Mouse (Mus musculus) CH12.LX (cell line): ENCODE measurements around the gene Agl. TPM values are rescaled to one million over a fixed set of nuclear protein-coding genes. Genes with fewer than 3 reads are reported as not detected.

Experiments used
- DNase-seq: peaks from one replicate; pipeline ENCODE4 v3.0.0-alpha.2; 2013; ENCODE audit errors: extremely low read depth
- H3K27ac ChIP-seq: 2 replicates; pipeline ENCODE4 v1.5.1; 2012; ENCODE audit warnings: low read depth, mild to moderate bottlenecking, control low read depth, moderate library complexity; ENCODE audit not compliant: insufficient read depth
- H3K27me3 ChIP-seq: replicated peaks from 2 replicates; pipeline ENCODE3; 2012; ENCODE audit warnings: inconsistent platforms
- H3K36me3 ChIP-seq, 2 experiments: replicated peaks in 1 of 2; 2 replicates each; pipeline versions ENCODE3 to v1.6.1; 2012; ENCODE audit warnings: inconsistent platforms in 1 of 2, low read length in 1 of 2, mild to moderate bottlenecking in 1 of 2, mixed read lengths in 1 of 2, moderate library complexity in 1 of 2; ENCODE audit not compliant: control insufficient read depth in 1 of 2, insufficient read depth in 1 of 2
- H3K4me1 ChIP-seq, 2 experiments: 2 replicates each; pipeline ENCODE4 v1.6.1; 2012; ENCODE audit warnings: inconsistent platforms in 1 of 2, moderate library complexity in 1 of 2; ENCODE audit not compliant: insufficient read depth in 2 of 2, control insufficient read depth in 1 of 2
- H3K4me2 ChIP-seq: 2 replicates; pipeline ENCODE4 v1.6.1; 2012; ENCODE audit warnings: low read depth, mild to moderate bottlenecking, control low read depth; ENCODE audit not compliant: poor library complexity, insufficient read depth, severe bottlenecking
- H3K4me3 ChIP-seq, 3 experiments: fragments of 150-350 bp in 1 of 3; sonication (generic) in 1 of 3; replicated peaks in 1 of 3; 2 replicates each; pipeline versions ENCODE3 to v1.5.1; 2011 to 2012; ENCODE audit warnings: low read depth in 2 of 3, low read length in 2 of 3, mild to moderate bottlenecking in 2 of 3, moderate library complexity in 2 of 3, control low read depth in 1 of 3, improper control_type of control experiment in 1 of 3, inconsistent platforms in 1 of 3, mixed read lengths in 1 of 3; ENCODE audit not compliant: poor library complexity in 1 of 3
- H3K79me2 ChIP-seq: replicated peaks from 2 replicates; pipeline ENCODE4 v1.6.1; 2012; ENCODE audit warnings: mild to moderate bottlenecking, moderate library complexity; ENCODE audit not compliant: control insufficient read depth, poor library complexity, insufficient read depth, severe bottlenecking; ENCODE audit errors: extremely low read depth
- H3K9ac ChIP-seq: 2 replicates; pipeline ENCODE4 v1.6.1; 2012; ENCODE audit warnings: low read depth, mild to moderate bottlenecking, control low read depth, moderate library complexity; ENCODE audit not compliant: insufficient read depth
- H3K9me3 ChIP-seq: replicated peaks from 2 replicates; pipeline ENCODE3; 2012; ENCODE audit warnings: low read length, inconsistent platforms, mixed read lengths
- CHD2 ChIP-seq: IDR thresholded peaks from 2 replicates; pipeline ENCODE4 v1.6.1; 2011; ENCODE audit warnings: low read length, improper control_type of control experiment
- E2F4 ChIP-seq: IDR thresholded peaks from 2 replicates; pipeline ENCODE4 v1.6.1; 2011; ENCODE audit warnings: low read depth, low read length, improper control_type of control experiment; ENCODE audit not compliant: insufficient replicate concordance
- ELF1 ChIP-seq: IDR thresholded peaks from 2 replicates; pipeline ENCODE4 v1.6.1; 2014; ENCODE audit warnings: low read depth, mild to moderate bottlenecking, inconsistent platforms, low read length, improper control_type of control experiment
- EP300 ChIP-seq: IDR thresholded peaks from 2 replicates; pipeline ENCODE4 v1.6.1; 2011; ENCODE audit warnings: low read length, improper control_type of control experiment
- ETS1 ChIP-seq: conservative IDR thresholded peaks from 2 replicates; pipeline ENCODE4 v1.6.1; 2012; ENCODE audit warnings: low read depth, mild to moderate bottlenecking, inconsistent platforms, low read length, improper control_type of control experiment, moderate library complexity
- GABPA ChIP-seq: IDR thresholded peaks from 2 replicates; pipeline ENCODE4 v1.6.1; 2012; ENCODE audit warnings: low read depth, low read length, improper control_type of control experiment, inconsistent platforms; ENCODE audit not compliant: insufficient replicate concordance
- HCFC1 ChIP-seq: IDR thresholded peaks from 2 replicates; pipeline ENCODE4 v1.6.1; 2012; ENCODE audit warnings: low read depth, mild to moderate bottlenecking, inconsistent platforms, low read length, improper control_type of control experiment
- JUN ChIP-seq: IDR thresholded peaks from 2 replicates; pipeline ENCODE4 v1.6.1; 2011; ENCODE audit warnings: low read depth, mild to moderate bottlenecking, low read length, improper control_type of control experiment, moderate library complexity; ENCODE audit not compliant: insufficient read depth
- JUND ChIP-seq: conservative IDR thresholded peaks from 2 replicates; pipeline ENCODE4 v1.6.1; 2011; ENCODE audit warnings: low read depth, low read length, improper control_type of control experiment
- MAFK ChIP-seq: IDR thresholded peaks from 2 replicates; pipeline ENCODE4 v1.6.1; 2011; ENCODE audit warnings: low read length, improper control_type of control experiment; ENCODE audit not compliant: insufficient replicate concordance
- MAZ ChIP-seq: IDR thresholded peaks from 2 replicates; pipeline ENCODE4 v1.6.1; 2012; ENCODE audit warnings: low read depth, mild to moderate bottlenecking, inconsistent platforms, low read length, improper control_type of control experiment, moderate library complexity
- MEF2A ChIP-seq: IDR thresholded peaks from 2 replicates; pipeline ENCODE4 v1.6.1; 2014; ENCODE audit warnings: low read depth, mild to moderate bottlenecking, inconsistent platforms, low read length, improper control_type of control experiment, borderline replicate concordance
- MXI1 ChIP-seq: IDR thresholded peaks from 2 replicates; pipeline ENCODE4 v1.6.1; 2011; ENCODE audit warnings: mild to moderate bottlenecking, low read depth, low read length, improper control_type of control experiment
- NRF1 ChIP-seq: IDR thresholded peaks from 2 replicates; pipeline ENCODE4 v1.6.1; 2014; ENCODE audit warnings: low read depth, mild to moderate bottlenecking, inconsistent platforms, low read length, improper control_type of control experiment, moderate library complexity
- POLR2A ChIP-seq: IDR thresholded peaks from 2 replicates; pipeline ENCODE4 v1.6.1; 2011; ENCODE audit warnings: low read depth, mild to moderate bottlenecking, improper control_type of control experiment, low read length
- POLR2AphosphoS2 ChIP-seq: IDR thresholded peaks from 2 replicates; pipeline ENCODE4 v1.6.1; 2011; ENCODE audit warnings: low read depth, low read length, improper control_type of control experiment
- RAD21 ChIP-seq: IDR thresholded peaks from 2 replicates; pipeline ENCODE4 v1.6.1; 2011; ENCODE audit warnings: low read depth, mild to moderate bottlenecking, low read length, improper control_type of control experiment, moderate library complexity
- SIN3A ChIP-seq: IDR thresholded peaks from 2 replicates; pipeline ENCODE4 v1.6.1; 2012; ENCODE audit warnings: low read length, improper control_type of control experiment, inconsistent platforms
- TBP ChIP-seq: conservative IDR thresholded peaks from 2 replicates; pipeline ENCODE4 v1.6.1; 2011; ENCODE audit warnings: low read depth, low read length, improper control_type of control experiment
- ZMIZ1 ChIP-seq: IDR thresholded peaks from 2 replicates; pipeline ENCODE4 v1.6.1; 2012; ENCODE audit warnings: low read depth, mild to moderate bottlenecking, inconsistent platforms, low read length, improper control_type of control experiment
- dilution Hi-C: fragments of 300-500 bp; cut with MboI; formaldehyde crosslinking; loops from 2 replicates; pipeline ENCODE4 v1.14.3; 2020; ENCODE audit warnings: low sequenced_read_pairs; ENCODE audit not compliant: extremely low pct_unique_long_range_greater_than_20kb, extremely low pct_ligation_motif_present
- in situ Hi-C: fragments of 300-500 bp; cut with MboI; formaldehyde crosslinking; loops from 3 replicates; pipeline ENCODE4 v1.14.3; 2019; ENCODE audit warnings: low sequenced_read_pairs, low pct_ligation_motif_present, low pct_unique_long_range_greater_than_20kb, mixed read lengths
- polyA plus RNA-seq: library from polyadenylated mRNA; unstranded; fragments of >175 nt; gene quantifications from 2 replicates; pipeline ENCODE4 v1.2.1, GENCODE M21; 2012; ENCODE audit warnings: low read depth; ENCODE audit not compliant: insufficient read length
- total RNA-seq, 2 experiments: library from RNA; depleted of rRNA; stranded (reverse); fragments of 300-350 nt in 1 of 2; fragments of >200 nt in 1 of 2; gene quantifications; 2 replicates each; pipeline ENCODE4 v1.2.3; 2012 to 2014

The Agl gene
- total and polyA plus RNA-seq, 3 experiments: 4.7 to 5.7 (median 5.2) TPM

DNA sequence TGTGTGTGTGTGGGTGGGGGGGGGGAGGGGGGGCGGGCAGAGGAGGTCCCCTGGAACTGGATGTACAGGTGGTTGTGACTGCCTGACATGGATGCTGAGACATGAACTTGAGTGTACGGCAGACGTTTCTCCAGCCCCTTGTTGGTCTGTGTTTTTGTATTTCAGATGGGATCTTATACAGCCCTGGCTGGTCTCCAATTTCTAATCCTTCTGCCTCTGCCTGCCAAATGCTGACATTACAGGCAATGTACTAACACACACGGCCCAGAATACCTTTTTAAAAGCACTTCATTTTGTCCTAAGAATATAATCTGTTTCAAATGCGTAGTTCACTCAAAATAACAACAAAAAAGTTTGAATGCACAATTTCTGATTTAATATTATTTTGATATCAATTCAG is 23.4 kb upstream of the Agl start:
- Histone ChIP-seq H3K27me3 (no peaks in the 10 kb centered on the region), H3K4me2 (no peak overlapping the region), H3K4me1 (peaks cover 0 to 6% of the 10 kb centered on the region in 2 experiments; a peak in 2 of 4 replicates), H3K27ac (no peak overlapping the region), H3K4me3 (no peak overlapping the region), H3K79me2 (no peaks in the 10 kb centered on the region), H3K9me3 (no peaks in the 10 kb centered on the region), H3K36me3 (no peaks in the 10 kb centered on the region), H3K9ac (no peak overlapping the region)
- dilution Hi-C loops (no loop called here), in situ Hi-C loops (loop anchor here (10.0 to 25.0 kb wide), 2 partner anchors 87 to 494 kb away; no protein-coding TSS in a partner anchor)
- DNase-seq: no peak
- no peak for TF ChIP-seq RAD21

DNA sequence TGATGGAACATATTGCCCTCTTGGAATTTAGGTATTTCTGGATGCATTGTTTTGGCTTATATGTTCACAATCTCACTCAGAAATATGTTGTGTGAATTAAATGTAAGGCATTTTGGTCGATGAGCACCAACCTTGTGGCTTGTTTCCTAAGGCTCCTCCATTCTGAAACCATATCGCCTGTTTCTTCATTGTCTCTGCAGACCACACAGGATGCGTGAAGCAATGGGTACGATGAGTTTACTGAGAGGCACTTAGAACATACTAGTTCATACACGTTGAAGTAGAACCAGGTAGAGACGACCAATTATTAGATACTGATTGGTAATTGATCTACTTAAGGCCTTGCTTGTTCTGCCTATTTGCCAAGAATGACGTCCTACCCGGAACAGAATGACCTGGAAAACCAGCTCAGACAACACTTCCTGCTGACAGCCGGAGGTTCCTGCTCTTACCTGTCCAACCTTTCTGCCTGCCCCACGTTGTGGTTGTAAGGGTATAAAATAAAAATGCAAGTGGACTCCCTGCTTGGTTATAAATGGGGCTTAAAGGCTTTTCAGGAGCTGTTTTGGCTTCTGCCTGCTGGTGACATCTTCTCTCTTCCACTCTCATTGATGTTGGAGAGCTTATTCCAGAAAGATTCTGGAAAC is 21.4 kb upstream of the Agl start:
- Histone ChIP-seq H3K4me3 (no peak overlapping the region), H3K4me1 (no peaks in the 10 kb centered on the region), H3K9ac (no peak overlapping the region), H3K27me3 (no peaks in the 10 kb centered on the region), H3K79me2 (no peaks in the 10 kb centered on the region), H3K9me3 (no peaks in the 10 kb centered on the region), H3K27ac (no peak overlapping the region), H3K4me2 (no peak overlapping the region), H3K36me3 (no peaks in the 10 kb centered on the region)
- dilution Hi-C loops: no loop called here
- in situ Hi-C loops: loop anchor here (25.0 kb wide), 1 partner anchor 492 kb away; no protein-coding TSS in a partner anchor
- DNase-seq: no peak
- TF ChIP-seq CHD2 (no peak), NRF1 (no peak), ETS1 (no peak), POLR2A (no peak), MAFK (no peak), ELF1 (no peak), RAD21 (no peak), MAZ (no peak), EP300 (no peak), JUND (no peak), SIN3A (no peak), TBP (no peak), MXI1 (no peak), E2F4 (no peak), HCFC1 (no peak), GABPA (no peak), JUN (no peak), ZMIZ1 (no peak), POLR2AphosphoS2 (no peak), MEF2A (no peak)
